Mouse (Mus musculus): ENCODE results near the gene Arrdc2. TPM values are rescaled to one million over a fixed set of nuclear protein-coding genes. Genes with fewer than 3 reads are reported as not detected.

Gene Arrdc2
- total and polyA plus RNA-seq, 2 experiments: 25.7 to 33.8 TPM

- H3K9ac ChIP-seq (ENCODE audit: low read depth, low read length): peak within 1 kb of the TSS; percentile 79
- peak; percentile 72 for DNase-seq (ENCODE audit: extremely low read depth, low read depth, low spot score)
- H3K36me3 ChIP-seq (ENCODE audit: control insufficient read depth, insufficient read depth, low read length): no peaks in the 10 kb centered on the region
- H3K4me3 ChIP-seq (ENCODE audit: insufficient read depth, low read depth, low read length): peak within 1 kb of the TSS; percentile 71
- no peaks in the 10 kb centered on the region for H3K27me3 ChIP-seq (ENCODE audit: control insufficient read depth, insufficient read depth, low read length)
- peaks cover 12% of the 10 kb centered on the region for H3K4me1 ChIP-seq (ENCODE audit: control insufficient read depth, insufficient read depth, low read length)
- H3K27ac ChIP-seq (replicated peaks; ENCODE audit: insufficient read depth, low read depth, low read length): peak within 1 kb of the TSS; percentile 35
- under 1% methylated on average over 45 of the region's 45 CpGs for WGBS
- H3K79me2 ChIP-seq (ENCODE audit: control insufficient read depth, insufficient read depth, low read length): peaks cover 3% of the 10 kb centered on the region; the same call in 1 of the 2 replicates
- TF ChIP-seq CTCF (IDR thresholded peaks at IDR 0.05; ENCODE audit: low read depth, low read length) (no peak), POLR2A (IDR thresholded peaks at IDR 0.05; ENCODE audit: extremely low read depth, insufficient read depth, low read length) (peak; percentile 90)
Observed at GRCm38 (mm10) chr8:70804481-70805206, 34.9 kb downstream of the Arrdc2 start, which contains the start of gene Mast3. Gene Mast3 (minus strand): TSS chr8:70805054.

- H3K4me1 ChIP-seq (ENCODE audit: control insufficient read depth, insufficient read depth, low read length): peaks cover 17% of the 10 kb centered on the region
- no peak for DNase-seq (ENCODE audit: extremely low read depth, low read depth, low spot score)
Observed at GRCm38 (mm10) chr8:70803761-70804480, 35.6 kb downstream of the Arrdc2 start.

GRCm38 (mm10) chr8:70802786-70803510, 36.6 kb downstream of the Arrdc2 start:
- no peak for TF ChIP-seq POLR2A (IDR thresholded peaks at IDR 0.05; ENCODE audit: extremely low read depth, insufficient read depth, low read length)
- TF ChIP-seq CTCF (IDR thresholded peaks at IDR 0.05; ENCODE audit: low read depth, low read length): no peak
- Histone ChIP-seq H3K27me3 (ENCODE audit: control insufficient read depth, insufficient read depth, low read length) (no peaks in the 10 kb centered on the region), H3K4me1 (ENCODE audit: control insufficient read depth, insufficient read depth, low read length) (peaks cover 17% of the 10 kb centered on the region)

More at GRCm38 (mm10) chr8:70803761-70804480, 35.6 kb downstream of the Arrdc2 start:
- H3K4me3 ChIP-seq (ENCODE audit: insufficient read depth, low read depth, low read length): peak overlapping the region; percentile 71
- H3K79me2 ChIP-seq (ENCODE audit: control insufficient read depth, insufficient read depth, low read length): peaks cover 3% of the 10 kb centered on the region; the same call in 1 of the 2 replicates
- TF ChIP-seq POLR2A (IDR thresholded peaks at IDR 0.05; ENCODE audit: extremely low read depth, insufficient read depth, low read length): no peak
- TF ChIP-seq CTCF (IDR thresholded peaks at IDR 0.05; ENCODE audit: low read depth, low read length): no peak
- WGBS: 2% methylated on average over 47 of the region's 47 CpGs
- H3K9ac ChIP-seq (ENCODE audit: low read depth, low read length): peak overlapping the region; percentile 79
- no peaks in the 10 kb centered on the region for H3K27me3 ChIP-seq (ENCODE audit: control insufficient read depth, insufficient read depth, low read length)
- H3K27ac ChIP-seq (replicated peaks; ENCODE audit: insufficient read depth, low read depth, low read length): peak overlapping the region; percentile 42
- H3K36me3 ChIP-seq (ENCODE audit: control insufficient read depth, insufficient read depth, low read length): no peaks in the 10 kb centered on the region

GRCm38 (mm10) chr8:70801830-70802229, 37.7 kb downstream of the Arrdc2 start:
- no peak for DNase-seq (ENCODE audit: extremely low read depth, low read depth, low spot score)
- no peak for TF ChIP-seq POLR2A (IDR thresholded peaks at IDR 0.05; ENCODE audit: extremely low read depth, insufficient read depth, low read length)
- no peak for TF ChIP-seq CTCF (IDR thresholded peaks at IDR 0.05; ENCODE audit: low read depth, low read length)
- Histone ChIP-seq H3K27ac (replicated peaks; ENCODE audit: insufficient read depth, low read depth, low read length) (no peak overlapping the region; the same call in 1 of the 2 replicates), H3K27me3 (ENCODE audit: control insufficient read depth, insufficient read depth, low read length) (no peaks in the 10 kb centered on the region), H3K36me3 (ENCODE audit: control insufficient read depth, insufficient read depth, low read length) (no peaks in the 10 kb centered on the region), H3K4me1 (ENCODE audit: control insufficient read depth, insufficient read depth, low read length) (peaks cover 17% of the 10 kb centered on the region), H3K79me2 (ENCODE audit: control insufficient read depth, insufficient read depth, low read length) (peaks cover 3% of the 10 kb centered on the region; the same call in 1 of the 2 replicates), H3K9ac (ENCODE audit: low read depth, low read length) (no peak overlapping the region), H3K4me3 (ENCODE audit: insufficient read depth, low read depth, low read length) (no peak overlapping the region)
- 89% methylated on average over 1 of the region's 1 CpGs for WGBS

More at GRCm38 (mm10) chr8:70802786-70803510, 36.6 kb downstream of the Arrdc2 start:
- peak; percentile 56 for DNase-seq (ENCODE audit: extremely low read depth, low read depth, low spot score)
- WGBS: 59% methylated on average over 11 of the region's 11 CpGs
- Histone ChIP-seq H3K9ac (ENCODE audit: low read depth, low read length) (no peak overlapping the region; the same call in 1 of the 2 replicates), H3K79me2 (ENCODE audit: control insufficient read depth, insufficient read depth, low read length) (peaks cover 3% of the 10 kb centered on the region; the same call in 1 of the 2 replicates), H3K4me3 (ENCODE audit: insufficient read depth, low read depth, low read length) (no peak overlapping the region), H3K36me3 (ENCODE audit: control insufficient read depth, insufficient read depth, low read length) (no peaks in the 10 kb centered on the region), H3K27ac (replicated peaks; ENCODE audit: insufficient read depth, low read depth, low read length) (peak overlapping the region; percentile 42)

- Histone ChIP-seq H3K4me3 (ENCODE audit: insufficient read depth, low read depth, low read length) (no peak overlapping the region), H3K36me3 (ENCODE audit: control insufficient read depth, insufficient read depth, low read length) (no peaks in the 10 kb centered on the region), H3K9ac (ENCODE audit: low read depth, low read length) (no peak overlapping the region), H3K4me1 (ENCODE audit: control insufficient read depth, insufficient read depth, low read length) (peaks cover 18% of the 10 kb centered on the region), H3K79me2 (ENCODE audit: control insufficient read depth, insufficient read depth, low read length) (peaks cover 9% of the 10 kb centered on the region; the same call in 1 of the 2 replicates), H3K27ac (replicated peaks; ENCODE audit: insufficient read depth, low read depth, low read length) (no peak overlapping the region; the same call in 1 of the 2 replicates), H3K27me3 (ENCODE audit: control insufficient read depth, insufficient read depth, low read length) (no peaks in the 10 kb centered on the region)
- 54% methylated on average over 15 of the region's 15 CpGs for WGBS
- no peak for TF ChIP-seq CTCF (IDR thresholded peaks at IDR 0.05; ENCODE audit: low read depth, low read length)
- no peak for TF ChIP-seq POLR2A (IDR thresholded peaks at IDR 0.05; ENCODE audit: extremely low read depth, insufficient read depth, low read length)
- DNase-seq (ENCODE audit: extremely low read depth, low read depth, low spot score): no peak
Observed at GRCm38 (mm10) chr8:70801156-70801555, 38.4 kb downstream of the Arrdc2 start.

All from liver, adult 2 months (tissue).